Mouse (Mus musculus) liver, adult 2 months (tissue): ENCODE measurements around the gene Slc10a4.

Experiments used
- CTCF ChIP-seq: fragments of 200-500 bp; IDR thresholded peaks from 2 replicates; pipeline ENCODE4 v1.5.1; 2011; ENCODE audit warnings: low read depth, low read length, control low read depth
- POLR2A ChIP-seq: fragments of 200-500 bp; IDR thresholded peaks from 2 replicates; pipeline ENCODE4 v1.6.1; 2011; ENCODE audit warnings: low read length, control low read depth; ENCODE audit not compliant: insufficient read depth; ENCODE audit errors: extremely low read depth

GRCm38 (mm10) chr5:73056457-73056856 is 49.8 kb downstream of the Slc10a4 start:
- TF ChIP-seq CTCF (peak; percentile 61), POLR2A (no peak)
